Mouse (Mus musculus) frontal cortex, postnatal 36 days (tissue): ENCODE results near the gene Oser1.

Source experiments
- DNase-seq, 2 experiments: peaks; one replicate each; pipeline ENCODE4 v3.0.0; 2022; ENCODE audit warnings: low spot score in 2 of 2

The Oser1 gene

GRCm38 (mm10) chr2:163401221-163401620 lies 23.3 kb downstream of the Oser1 start:
- DNase-seq: peak; percentile 83 to 92

GRCm38 (mm10) chr2:163399222-163399621 lies 25.3 kb downstream of the Oser1 start:
- DNase-seq: no peak

- no peak for DNase-seq
Observed at GRCm38 (mm10) chr2:163398770-163399169, 25.7 kb downstream of the Oser1 start.

GRCm38 (mm10) chr2:163397905-163398304 lies 26.6 kb downstream of the Oser1 start, which contains the start of gene Jph2:
TSS of gene Jph2 (minus strand) at chr2:163397993.
- DNase-seq: no peak

- no peak for DNase-seq
Observed at GRCm38 (mm10) chr2:163397071-163397470, 27.4 kb downstream of the Oser1 start.

GRCm38 (mm10) chr2:163394977-163395376 lies 29.5 kb downstream of the Oser1 start:
- no peak for DNase-seq

- no peak for DNase-seq
Observed at GRCm38 (mm10) chr2:163393976-163394375, 30.5 kb downstream of the Oser1 start.

GRCm38 (mm10) chr2:163393241-163393640 lies 31.3 kb downstream of the Oser1 start:
- no peak for DNase-seq

GRCm38 (mm10) chr2:163392436-163392835 lies 32.1 kb downstream of the Oser1 start:
- no peak for DNase-seq

GRCm38 (mm10) chr2:163386423-163387190 lies 37.9 kb downstream of the Oser1 start:
- DNase-seq: no peak

- no peak for DNase-seq
Observed at GRCm38 (mm10) chr2:163385126-163385525, 39.4 kb downstream of the Oser1 start.

- DNase-seq: no peak
Observed at GRCm38 (mm10) chr2:163381246-163381645, 43.3 kb downstream of the Oser1 start.

GRCm38 (mm10) chr2:163379366-163379765 lies 45.1 kb downstream of the Oser1 start:
- DNase-seq: no peak

- DNase-seq: no peak
Observed at GRCm38 (mm10) chr2:163376082-163376481, 48.4 kb downstream of the Oser1 start.

GRCm38 (mm10) chr2:163375468-163375867 lies 49.0 kb downstream of the Oser1 start:
- DNase-seq: no peak

GRCm38 (mm10) chr2:163372627-163373026 lies 51.9 kb downstream of the Oser1 start:
- no peak for DNase-seq

- no peak for DNase-seq
Observed at GRCm38 (mm10) chr2:163370175-163370574, 54.3 kb downstream of the Oser1 start.

- no peak for DNase-seq
Observed at GRCm38 (mm10) chr2:163364785-163365541, 59.5 kb downstream of the Oser1 start.

GRCm38 (mm10) chr2:163362940-163363921 lies 61.3 kb downstream of the Oser1 start:
- DNase-seq: no peak

- DNase-seq: no peak
Observed at GRCm38 (mm10) chr2:163360858-163361623, 63.5 kb downstream of the Oser1 start.

- no peak for DNase-seq
Observed at GRCm38 (mm10) chr2:163359253-163359652, 65.2 kb downstream of the Oser1 start.
